Mouse (Mus musculus) adrenal gland (tissue): Measurements from ENCODE around the gene Agap2.

ENCODE experiments used
- intact Hi-C: fragments of 180-260 bp; cut with DNase I; formaldehyde crosslinking; loops from one replicate; pipeline ENCODE4 v1.15.1; 2025

Agap2 gene

GRCm38 (mm10) chr10:127099868-127100267, 24.8 kb downstream of the Agap2 start:
- intact Hi-C loops, result no loop called here

- intact Hi-C loops, result no loop called here
These were observed 25.3 kb downstream of the Agap2 start for GRCm38 (mm10) chr10:127100414-127100813.

GRCm38 (mm10) chr10:127101151-127101550, 26.1 kb downstream of the Agap2 start:
- intact Hi-C loops, result no loop called here

- intact Hi-C loops, result no loop called here
These were observed 28.5 kb downstream of the Agap2 start for GRCm38 (mm10) chr10:127103631-127104030.

DNA sequence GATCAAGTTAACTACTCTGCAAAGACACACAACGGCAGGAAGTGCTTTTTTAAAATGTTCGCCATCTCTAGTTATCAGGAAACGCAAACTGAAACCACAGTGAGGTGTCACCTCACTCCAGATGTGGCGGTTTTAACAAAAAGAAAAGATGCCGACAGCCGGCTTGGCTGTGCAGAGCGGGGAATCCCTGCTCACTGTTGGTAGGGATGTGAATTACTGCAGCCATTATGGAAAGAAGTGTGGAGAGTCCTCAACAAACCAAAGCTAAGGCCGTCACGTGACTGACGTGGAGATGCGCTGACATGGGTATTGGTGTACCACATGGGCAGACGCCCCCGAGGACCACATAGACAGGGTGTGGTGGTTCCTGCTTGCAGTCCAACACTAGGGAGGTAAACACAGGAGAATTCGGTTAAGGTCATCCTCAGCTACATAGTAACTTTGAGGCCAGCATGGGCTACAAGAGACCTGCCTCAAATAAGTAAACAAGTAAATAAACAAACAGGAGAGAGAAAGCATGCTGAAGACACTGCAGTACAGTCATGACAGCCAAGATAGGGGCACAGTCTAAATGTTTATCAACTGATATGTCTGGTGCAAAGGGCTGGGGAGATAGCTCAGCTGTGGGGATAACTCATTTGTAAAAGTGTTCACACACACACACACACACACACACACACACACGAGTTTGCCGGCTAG, 32.6 kb downstream of the Agap2 start:
- intact Hi-C loops, result no loop called here

DNA sequence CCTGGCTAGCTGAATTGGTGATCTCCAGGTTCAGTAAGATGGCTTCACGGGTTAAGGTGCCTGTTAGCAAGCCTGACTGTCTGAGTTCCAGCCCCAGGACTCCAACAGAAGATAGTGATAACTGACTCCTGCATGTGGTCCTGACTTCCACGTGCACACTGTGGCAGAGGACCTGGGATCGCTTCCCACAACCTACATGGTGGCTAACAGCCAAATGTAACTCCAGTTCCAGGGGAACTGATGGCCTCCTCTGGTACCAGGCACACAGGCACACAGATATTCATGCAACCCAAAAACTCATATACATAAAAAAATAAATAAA, 33.1 kb downstream of the Agap2 start:
- intact Hi-C loops, result no loop called here

GRCm38 (mm10) chr10:127111001-127111887, 36.2 kb downstream of the Agap2 start:
- intact Hi-C loops, result no loop called here

DNA sequence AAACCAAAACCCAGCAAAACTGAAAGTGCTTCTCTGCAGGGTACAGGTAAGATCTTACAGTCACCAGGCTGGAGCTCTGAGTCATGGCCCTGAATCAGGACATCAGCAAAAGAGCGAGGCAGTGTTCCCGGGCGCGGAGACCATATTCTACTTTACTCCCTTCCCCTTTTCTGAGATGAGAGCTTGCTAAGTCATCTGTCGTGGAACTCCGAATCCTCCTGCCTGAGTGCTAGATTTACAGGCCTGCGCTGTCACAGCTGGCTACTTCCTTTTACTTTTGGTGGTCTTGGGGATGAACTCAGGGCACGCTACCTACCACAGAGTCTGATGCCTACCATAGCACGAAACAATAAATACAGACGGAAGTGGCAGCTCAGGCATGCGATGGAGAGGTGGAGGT, 39.3 kb downstream of the Agap2 start:
- intact Hi-C loops, result no loop called here

DNA sequence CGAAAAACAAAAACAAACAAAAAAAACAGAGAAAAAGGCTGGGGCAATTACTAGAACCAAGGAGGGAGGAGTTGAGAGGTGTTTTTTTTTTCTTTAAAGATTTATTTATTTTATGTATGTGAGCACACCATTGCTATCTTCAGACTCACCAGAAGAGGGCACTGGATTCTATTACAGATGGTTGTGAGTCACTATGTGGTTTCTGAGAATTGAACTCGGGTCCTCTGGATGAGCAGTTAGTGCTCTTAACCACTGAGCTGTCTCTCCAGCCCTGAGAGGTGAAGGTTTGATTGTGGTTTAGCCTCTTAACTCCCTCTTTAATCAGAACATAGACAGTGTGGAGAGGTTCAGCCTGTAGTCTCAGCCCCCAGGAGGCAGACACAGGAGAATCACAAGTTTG, 40.0 kb downstream of the Agap2 start:
- intact Hi-C loops, result no loop called here

GRCm38 (mm10) chr10:127118470-127118869, 43.4 kb downstream of the Agap2 start:
- intact Hi-C loops, result no loop called here

DNA sequence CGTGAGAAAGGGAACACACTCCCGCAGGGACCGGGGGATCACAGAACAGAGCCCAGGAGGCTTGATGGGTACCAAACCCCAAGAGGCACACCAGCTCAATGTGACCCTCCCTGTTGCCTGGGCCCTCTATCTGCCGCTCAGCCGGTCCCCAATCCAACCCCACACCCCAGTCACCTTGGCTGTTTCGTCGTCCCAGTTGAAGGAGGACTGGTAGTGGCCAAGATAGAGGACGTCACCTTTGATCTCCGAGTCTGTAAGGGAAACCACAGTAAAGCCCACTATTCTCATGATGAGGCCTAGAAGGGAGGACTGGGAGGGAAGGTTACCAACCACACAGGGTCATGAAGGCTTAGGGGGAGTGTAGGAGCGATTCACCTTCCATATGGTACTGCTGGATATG, 44.1 kb downstream of the Agap2 start:
- intact Hi-C loops, result no loop called here

DNA sequence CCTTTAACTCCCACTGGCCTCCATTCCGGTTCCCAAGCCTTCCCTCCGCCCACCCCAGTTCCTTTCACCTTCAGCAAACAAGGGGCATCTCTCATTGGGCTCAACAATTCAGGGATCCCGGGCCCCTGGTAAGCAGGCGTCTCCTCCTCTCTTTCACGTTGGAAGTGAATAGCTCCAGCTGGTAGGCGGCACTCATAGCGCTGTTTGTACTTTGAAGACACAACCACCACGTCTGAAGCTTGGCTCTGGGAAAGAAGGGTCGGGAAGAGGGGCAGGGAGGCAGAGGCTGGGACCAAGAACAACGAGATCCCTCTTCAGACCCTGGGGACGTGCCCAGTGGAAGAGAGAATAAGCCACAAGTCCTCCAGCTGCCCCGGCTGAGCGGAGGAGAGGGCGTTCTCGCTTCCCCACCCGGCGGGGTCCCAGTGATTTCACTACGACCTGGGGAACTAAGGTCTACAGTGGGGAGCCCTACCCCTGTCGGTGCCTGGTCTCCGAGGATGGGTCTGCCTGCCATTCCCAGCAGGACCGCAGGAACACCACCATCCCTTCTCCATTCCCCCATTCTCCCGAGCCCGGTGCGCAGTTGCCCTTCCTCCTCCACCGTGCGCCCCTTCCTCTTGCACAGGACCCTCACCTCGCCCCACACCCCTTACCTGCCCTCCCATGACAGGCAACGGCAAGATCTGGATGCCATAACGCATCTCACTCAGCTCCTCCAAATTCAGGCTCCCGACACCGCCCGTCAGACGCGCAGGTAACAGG, 45.4 kb downstream of the Agap2 start:
- intact Hi-C loops, result no loop called here

- intact Hi-C loops, result no loop called here
These were observed 46.0 kb downstream of the Agap2 start, which contains the start of gene Os9 for GRCm38 (mm10) chr10:127121066-127121477. TSS of gene Os9 (minus strand) at chr10:127121131.

GRCm38 (mm10) chr10:127122018-127122417, 46.9 kb downstream of the Agap2 start:
- intact Hi-C loops, result no loop called here

DNA sequence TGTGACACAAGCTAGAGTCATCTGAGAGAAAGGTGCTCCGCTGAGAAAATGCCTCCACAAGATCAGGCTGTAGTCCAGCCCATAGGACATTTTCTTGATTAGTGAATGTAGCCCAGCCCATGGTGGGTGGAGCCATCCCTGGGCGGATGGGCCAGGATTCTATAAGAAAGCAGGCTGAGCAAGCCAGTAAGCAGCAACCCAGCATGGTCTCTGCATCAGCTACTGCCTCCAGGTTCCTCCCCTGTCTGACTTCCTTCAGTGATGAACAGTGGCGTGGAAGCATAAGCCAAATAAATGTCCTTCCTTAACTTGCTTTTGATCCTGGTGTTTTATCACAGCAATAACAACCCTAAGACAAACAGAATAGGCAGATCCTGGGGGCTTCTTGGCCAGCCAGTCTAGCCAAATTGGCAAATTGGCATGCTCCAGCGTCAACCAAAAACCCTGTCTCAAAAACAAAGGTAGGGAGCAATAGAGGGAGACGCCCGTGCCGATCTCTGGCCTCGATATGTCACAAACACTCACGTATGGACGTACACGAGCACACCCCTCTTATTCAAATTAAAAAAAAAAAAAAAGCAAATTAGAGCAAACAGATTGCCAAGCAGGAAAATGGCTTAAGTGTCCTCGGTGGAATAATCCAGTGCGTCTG, 47.8 kb downstream of the Agap2 start:
- intact Hi-C loops, result no loop called here

DNA sequence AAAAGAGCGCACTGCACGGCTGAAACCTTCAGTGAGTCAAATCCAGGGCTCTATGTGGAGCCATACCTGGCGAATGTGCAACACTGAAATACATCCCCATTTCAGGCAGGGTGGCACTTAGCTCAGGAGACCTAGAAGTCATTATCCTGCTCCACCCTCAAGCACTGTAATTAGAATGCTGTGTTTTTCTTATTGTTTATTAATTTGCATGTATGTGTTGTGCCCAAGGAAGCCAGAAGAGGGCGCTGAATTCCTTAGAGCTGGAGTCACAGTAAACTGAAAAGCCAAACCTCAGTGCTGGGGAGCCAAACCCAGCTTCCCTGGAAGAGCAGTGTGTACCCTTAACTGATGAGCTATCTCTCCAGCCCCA, 48.3 kb downstream of the Agap2 start:
- intact Hi-C loops, result no loop called here

GRCm38 (mm10) chr10:127125210-127126001, 50.3 kb downstream of the Agap2 start:
- intact Hi-C loops, result loop anchor here (1.0 kb wide), 1 partner anchor 44 kb away; no protein-coding TSS in a partner anchor

DNA sequence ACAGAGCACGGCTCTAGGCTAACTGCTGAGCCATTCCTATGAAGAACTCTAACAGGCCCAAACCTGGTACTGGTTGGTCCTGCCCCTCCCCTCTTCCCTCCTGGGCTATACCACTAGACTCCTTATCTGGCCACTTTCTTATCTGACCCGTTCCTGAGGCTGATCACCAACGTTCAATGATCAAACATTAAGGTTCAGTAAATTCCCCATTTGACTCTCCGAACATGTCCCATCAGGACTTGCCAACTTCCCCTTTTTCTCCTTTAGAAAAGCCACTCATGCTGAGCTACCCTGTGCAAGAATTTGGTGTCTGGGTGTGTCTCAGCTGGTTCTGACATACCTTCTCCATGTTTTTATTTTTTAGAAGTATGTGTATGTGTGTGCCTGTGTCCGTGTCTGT, 51.5 kb downstream of the Agap2 start:
- intact Hi-C loops, result no loop called here

DNA sequence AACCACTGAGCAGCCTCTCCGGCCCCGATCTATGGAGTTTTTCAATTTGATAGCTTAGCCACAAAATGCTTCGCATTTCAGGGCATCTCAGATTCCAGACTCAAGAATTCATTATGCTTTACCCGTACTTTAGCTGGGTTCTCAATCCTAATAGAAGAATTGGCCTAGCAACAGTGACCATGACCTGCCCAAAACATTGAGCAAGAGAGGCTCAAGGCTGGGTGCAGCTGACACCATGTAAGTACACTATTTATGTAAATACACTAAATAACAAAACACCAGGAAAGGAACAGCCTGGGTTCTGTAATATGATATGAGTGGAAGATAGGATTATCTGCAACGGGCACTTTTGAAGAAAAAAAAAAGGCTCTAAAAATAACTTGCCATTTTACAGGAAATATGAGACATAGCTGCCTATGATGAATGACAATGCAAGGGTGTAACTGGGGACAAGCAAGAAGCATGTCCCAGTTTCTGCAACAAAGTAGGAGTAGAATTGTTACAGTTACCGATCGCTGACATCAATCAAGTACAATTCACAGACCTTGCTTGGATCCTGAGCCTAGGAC, 52.7 kb downstream of the Agap2 start:
- intact Hi-C loops, result no loop called here

DNA sequence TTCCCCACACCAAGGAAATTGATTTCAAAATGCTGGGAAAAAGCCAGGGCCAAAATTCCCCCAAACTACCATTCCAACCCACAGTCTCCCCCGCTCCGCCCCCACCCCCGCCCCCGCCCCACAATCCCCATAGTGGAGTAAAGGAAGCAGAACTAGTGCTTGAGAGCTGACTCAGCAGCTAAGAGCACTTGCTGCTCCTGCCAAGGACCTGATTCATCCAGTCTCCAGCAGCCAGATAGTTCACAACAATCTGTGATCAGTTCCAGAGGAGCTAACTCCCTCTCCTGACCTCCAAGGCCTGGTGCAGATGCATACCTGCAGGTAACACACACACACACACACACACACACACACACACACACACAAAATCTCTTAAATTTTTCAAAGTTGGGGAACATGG, 54.3 kb downstream of the Agap2 start:
- intact Hi-C loops, result no loop called here
